Mouse (Mus musculus): Measurements from ENCODE around the gene Ankib1. TPM values are rescaled to one million over a fixed set of nuclear protein-coding genes. Genes with fewer than 3 reads are reported as not detected.

Ankib1 gene
- polyA plus RNA-seq, 1 experiment = 19.8 TPM

- Histone ChIP-seq H3K4me3 (replicated peaks; ENCODE audit: insufficient read depth, low read depth, low read length) (no peak overlapping the region), H3K4me1 (ENCODE audit: control insufficient read depth, insufficient read depth, low read length) (no peaks in the 10 kb centered on the region), H3K27me3 (ENCODE audit: control insufficient read depth, insufficient read depth, low read length) (no peaks in the 10 kb centered on the region), H3K27ac (ENCODE audit: insufficient read depth, low read length) (no peak overlapping the region)
- 94% methylated on average over 5 of the region's 5 CpGs for WGBS
- TF ChIP-seq POLR2A (IDR thresholded peaks at IDR 0.05; ENCODE audit: borderline replicate concordance, insufficient read depth, low read length) (no peak), CTCF (IDR thresholded peaks at IDR 0.05; ENCODE audit: borderline replicate concordance, insufficient read depth, low read depth, low read length) (no peak)
- no peak for DNase-seq
Measured at GRCm38 (mm10) chr5:3715800-3716199, 86.9 kb downstream of the Ankib1 start.

GRCm38 (mm10) chr5:3702180-3702579 is 100.5 kb downstream of the Ankib1 start:
- H3K27ac ChIP-seq (ENCODE audit: insufficient read depth, low read length) = no peak overlapping the region
- no peaks in the 10 kb centered on the region for H3K27me3 ChIP-seq (ENCODE audit: control insufficient read depth, insufficient read depth, low read length)
- H3K4me1 ChIP-seq (ENCODE audit: control insufficient read depth, insufficient read depth, low read length) = no peaks in the 10 kb centered on the region
- TF ChIP-seq CTCF (IDR thresholded peaks at IDR 0.05; ENCODE audit: borderline replicate concordance, insufficient read depth, low read depth, low read length) (no peak), POLR2A (IDR thresholded peaks at IDR 0.05; ENCODE audit: borderline replicate concordance, insufficient read depth, low read length) (no peak)
- WGBS = 69% methylated on average over 4 of the region's 4 CpGs
- no peak for DNase-seq
- no peak overlapping the region for H3K4me3 ChIP-seq (replicated peaks; ENCODE audit: insufficient read depth, low read depth, low read length)

DNA sequence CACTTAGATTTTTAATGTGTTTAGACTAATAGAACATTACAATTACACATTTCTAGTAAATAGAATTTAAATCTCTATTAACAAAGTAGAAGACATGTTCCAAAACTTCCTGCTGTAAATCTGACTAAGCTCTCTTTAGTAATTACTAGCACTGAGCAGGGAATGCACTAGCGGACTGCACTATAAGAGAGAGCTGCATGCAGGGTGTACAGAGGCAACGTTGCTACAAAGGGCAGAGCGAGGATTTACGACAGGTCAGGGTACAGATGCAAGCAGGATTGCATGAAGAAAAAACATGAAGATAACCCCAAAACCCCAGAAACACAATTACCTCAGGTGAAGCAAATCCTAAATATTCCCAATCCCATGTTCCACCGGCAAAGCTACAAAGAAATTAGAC is 102.7 kb downstream of the Ankib1 start:
- DNase-seq = no peak
- H3K4me1 ChIP-seq (ENCODE audit: control insufficient read depth, insufficient read depth, low read length) = no peaks in the 10 kb centered on the region
- H3K27ac ChIP-seq (ENCODE audit: insufficient read depth, low read length) = no peak overlapping the region
- 95% methylated on average over 5 of the region's 5 CpGs for WGBS
- no peak overlapping the region for H3K4me3 ChIP-seq (replicated peaks; ENCODE audit: insufficient read depth, low read depth, low read length)
- TF ChIP-seq CTCF (IDR thresholded peaks at IDR 0.05; ENCODE audit: borderline replicate concordance, insufficient read depth, low read depth, low read length) (no peak), POLR2A (IDR thresholded peaks at IDR 0.05; ENCODE audit: borderline replicate concordance, insufficient read depth, low read length) (no peak)
- H3K27me3 ChIP-seq (ENCODE audit: control insufficient read depth, insufficient read depth, low read length) = no peaks in the 10 kb centered on the region

DNA sequence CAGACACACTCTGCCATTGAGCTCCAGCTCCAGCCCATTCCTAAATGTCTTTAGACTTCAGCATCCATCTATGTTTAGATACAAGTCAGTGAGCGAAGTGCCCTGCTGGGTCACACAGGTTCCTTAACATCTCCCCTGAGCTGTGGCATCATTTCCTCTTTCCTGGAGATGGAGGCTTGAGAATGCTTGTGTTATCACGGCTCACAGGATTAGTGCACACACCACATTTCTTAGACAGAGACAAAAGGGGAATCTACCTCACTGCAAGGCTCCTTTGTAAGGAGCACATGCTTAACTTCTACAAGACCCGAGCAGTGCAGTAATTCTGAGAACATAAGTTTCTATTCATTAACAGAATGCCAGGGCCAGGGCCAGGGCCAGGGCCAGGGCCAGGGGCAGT is 106.7 kb downstream of the Ankib1 start:
- no peak overlapping the region for H3K4me3 ChIP-seq (replicated peaks; ENCODE audit: insufficient read depth, low read depth, low read length)
- no peak overlapping the region for H3K27ac ChIP-seq (ENCODE audit: insufficient read depth, low read length)
- no peak for DNase-seq
- H3K27me3 ChIP-seq (ENCODE audit: control insufficient read depth, insufficient read depth, low read length) = no peaks in the 10 kb centered on the region
- WGBS = 88% methylated on average over 3 of the region's 3 CpGs
- no peaks in the 10 kb centered on the region for H3K4me1 ChIP-seq (ENCODE audit: control insufficient read depth, insufficient read depth, low read length)
- TF ChIP-seq CTCF (IDR thresholded peaks at IDR 0.05; ENCODE audit: borderline replicate concordance, insufficient read depth, low read depth, low read length) = no peak
- TF ChIP-seq POLR2A (IDR thresholded peaks at IDR 0.05; ENCODE audit: borderline replicate concordance, insufficient read depth, low read length) = no peak

GRCm38 (mm10) chr5:3695191-3695590 is 107.5 kb downstream of the Ankib1 start:
- 86% methylated on average over 4 of the region's 4 CpGs for WGBS
- H3K27ac ChIP-seq (ENCODE audit: insufficient read depth, low read length) = no peak overlapping the region
- TF ChIP-seq CTCF (IDR thresholded peaks at IDR 0.05; ENCODE audit: borderline replicate concordance, insufficient read depth, low read depth, low read length) = no peak
- TF ChIP-seq POLR2A (IDR thresholded peaks at IDR 0.05; ENCODE audit: borderline replicate concordance, insufficient read depth, low read length) = no peak
- DNase-seq = no peak
- no peaks in the 10 kb centered on the region for H3K4me1 ChIP-seq (ENCODE audit: control insufficient read depth, insufficient read depth, low read length)
- H3K27me3 ChIP-seq (ENCODE audit: control insufficient read depth, insufficient read depth, low read length) = no peaks in the 10 kb centered on the region
- H3K4me3 ChIP-seq (replicated peaks; ENCODE audit: insufficient read depth, low read depth, low read length) = no peak overlapping the region

DNA sequence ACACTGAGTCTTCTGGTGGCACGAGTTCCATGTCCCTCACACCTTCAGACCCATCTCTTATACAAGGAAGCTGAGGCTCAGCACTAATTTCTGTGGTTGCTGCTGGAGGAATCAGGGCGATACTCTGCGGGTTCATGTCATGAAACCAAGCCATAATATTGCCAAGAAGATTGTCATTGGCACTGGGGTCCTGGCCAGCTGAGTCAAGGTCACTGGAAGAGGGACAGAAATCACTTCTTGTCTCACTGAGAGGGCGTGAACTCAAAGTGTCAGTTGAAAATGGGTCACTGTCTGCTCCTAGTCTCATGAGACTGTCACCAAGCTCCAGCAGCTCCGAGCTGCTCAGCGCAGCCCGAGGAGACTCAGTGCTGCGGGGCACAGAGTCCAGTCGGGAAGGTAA is 109.8 kb downstream of the Ankib1 start:
- no peaks in the 10 kb centered on the region for H3K27me3 ChIP-seq (ENCODE audit: control insufficient read depth, insufficient read depth, low read length)
- no peak overlapping the region for H3K4me3 ChIP-seq (replicated peaks; ENCODE audit: insufficient read depth, low read depth, low read length)
- DNase-seq = no peak
- H3K4me1 ChIP-seq (ENCODE audit: control insufficient read depth, insufficient read depth, low read length) = no peaks in the 10 kb centered on the region
- TF ChIP-seq POLR2A (IDR thresholded peaks at IDR 0.05; ENCODE audit: borderline replicate concordance, insufficient read depth, low read length) = no peak
- no peak for TF ChIP-seq CTCF (IDR thresholded peaks at IDR 0.05; ENCODE audit: borderline replicate concordance, insufficient read depth, low read depth, low read length)
- no peak overlapping the region for H3K27ac ChIP-seq (ENCODE audit: insufficient read depth, low read length)
- 94% methylated on average over 9 of the region's 9 CpGs for WGBS

- H3K4me3 ChIP-seq (replicated peaks; ENCODE audit: insufficient read depth, low read depth, low read length) = no peak overlapping the region
Measured at GRCm38 (mm10) chr5:3691283-3691682, 111.4 kb downstream of the Ankib1 start.

GRCm38 (mm10) chr5:3688298-3688697 is 114.4 kb downstream of the Ankib1 start:
- Histone ChIP-seq H3K27me3 (ENCODE audit: control insufficient read depth, insufficient read depth, low read length) (no peaks in the 10 kb centered on the region), H3K4me1 (ENCODE audit: control insufficient read depth, insufficient read depth, low read length) (no peaks in the 10 kb centered on the region), H3K4me3 (replicated peaks; ENCODE audit: insufficient read depth, low read depth, low read length) (no peak overlapping the region), H3K27ac (ENCODE audit: insufficient read depth, low read length) (no peak overlapping the region)
- 90% methylated on average over 8 of the region's 8 CpGs for WGBS
- DNase-seq = no peak
- TF ChIP-seq CTCF (IDR thresholded peaks at IDR 0.05; ENCODE audit: borderline replicate concordance, insufficient read depth, low read depth, low read length) (no peak), POLR2A (IDR thresholded peaks at IDR 0.05; ENCODE audit: borderline replicate concordance, insufficient read depth, low read length) (no peak)

More at GRCm38 (mm10) chr5:3691283-3691682, 111.4 kb downstream of the Ankib1 start:
- no peak for DNase-seq
- Histone ChIP-seq H3K27me3 (ENCODE audit: control insufficient read depth, insufficient read depth, low read length) (no peaks in the 10 kb centered on the region), H3K4me1 (ENCODE audit: control insufficient read depth, insufficient read depth, low read length) (no peaks in the 10 kb centered on the region), H3K27ac (ENCODE audit: insufficient read depth, low read length) (no peak overlapping the region)
- WGBS = 97% methylated on average over 3 of the region's 3 CpGs
- TF ChIP-seq POLR2A (IDR thresholded peaks at IDR 0.05; ENCODE audit: borderline replicate concordance, insufficient read depth, low read length) (no peak), CTCF (IDR thresholded peaks at IDR 0.05; ENCODE audit: borderline replicate concordance, insufficient read depth, low read depth, low read length) (no peak)
